Mouse (Mus musculus) liver, embryonic 16.5 days (tissue): ENCODE measurements around the gene Prkcd. TPM values are rescaled to one million over a fixed set of nuclear protein-coding genes. Genes with fewer than 3 reads are reported as not detected.

Experiments
- ATAC-seq: fragments of 200-750 bp; cut with Nextera tagmentation; 2 replicates; pipeline ENCODE4 v1.8.0; 2017; ENCODE audit warnings: low read depth, mild to moderate bottlenecking, moderate number of reproducible peaks, moderate library complexity
- H3K27ac ChIP-seq: fragments of 300-500 bp; sonication (generic); 2 replicates; pipeline ENCODE4 v1.5.1; 2014; ENCODE audit warnings: mild to moderate bottlenecking, low read length
- H3K27me3 ChIP-seq: fragments of 300-500 bp; sonication (generic); 2 replicates; pipeline ENCODE4 v1.6.1; 2014; ENCODE audit warnings: low read depth, low read length, mixed read lengths; ENCODE audit not compliant: control insufficient read depth, insufficient read depth
- H3K36me3 ChIP-seq: fragments of 300-500 bp; sonication (generic); 2 replicates; pipeline ENCODE4 v1.6.1; 2014; ENCODE audit warnings: mild to moderate bottlenecking; ENCODE audit not compliant: control insufficient read depth, insufficient read depth
- H3K4me1 ChIP-seq: fragments of 300-500 bp; sonication (generic); 2 replicates; pipeline ENCODE4 v1.6.1; 2014; ENCODE audit warnings: low read depth, low read length, mixed read lengths; ENCODE audit not compliant: control insufficient read depth
- H3K4me2 ChIP-seq: fragments of 300-500 bp; sonication (generic); 2 replicates; pipeline ENCODE4 v1.6.1; 2014; ENCODE audit warnings: low read depth, low read length, mixed read lengths
- H3K4me3 ChIP-seq: fragments of 300-500 bp; sonication (generic); 2 replicates; pipeline ENCODE4 v1.5.1; 2014; ENCODE audit warnings: low read depth, mild to moderate bottlenecking, low read length
- H3K9ac ChIP-seq: fragments of 300-500 bp; sonication (generic); 2 replicates; pipeline ENCODE4 v1.6.1; 2014; ENCODE audit warnings: low read depth, low read length
- H3K9me3 ChIP-seq: fragments of 300-500 bp; sonication (generic); replicated peaks from 2 replicates; pipeline ENCODE4 v1.6.1; 2016; ENCODE audit warnings: low read length; ENCODE audit not compliant: control insufficient read depth
- WGBS: fragments of 180-500 bp; shearing (Covaris S2); extraction: QIAGEN DNeasy Blood & Tissue Kit; methylation state at CpG from one replicate; pipeline ENCODE4 v1.1.7; 2014; ENCODE audit not compliant: insufficient replicate concordance; 5-methylcytosine and 5-hydroxymethylcytosine counted together
- microRNA-seq: library from miRNA; unstranded; fragments of <30 nt; microRNA quantifications from one replicate; pipeline ENCODE4, GENCODE M21; 2016
- polyA plus RNA-seq: library from polyadenylated mRNA; unstranded; fragments of >200 nt; fragmentation: Nextera tagmentation; extraction: Ambion mirVana; gene quantifications from 2 replicates; pipeline ENCODE4 v1.2.1, GENCODE M21; 2015

Prkcd gene
- polyA plus RNA-seq, 1 experiment from 2014 or later, result 16.3 TPM

GRCm38 (mm10) chr14:30551509-30551908 lies 74.5 kb downstream of the Prkcd start:
- WGBS, result 54% methylated on average over 5 of the region's 5 CpGs
- Histone ChIP-seq H3K9me3 (no peaks in the 10 kb centered on the region), H3K4me1 (peaks cover 39% of the 10 kb centered on the region), H3K36me3 (peaks cover 10% of the 10 kb centered on the region), H3K4me3 (peak overlapping the region; percentile 78), H3K4me2 (peak overlapping the region; percentile 90), H3K27me3 (no peaks in the 10 kb centered on the region), H3K27ac (peak overlapping the region; percentile 39), H3K9ac (peak overlapping the region; percentile 40)
- no peak for ATAC-seq

- 19% methylated on average over 8 of the region's 8 CpGs for WGBS
- H3K4me1 ChIP-seq, result peaks cover 39% of the 10 kb centered on the region
- H3K36me3 ChIP-seq, result peaks cover 3% of the 10 kb centered on the region
- peak overlapping the region; percentile 90 for H3K4me2 ChIP-seq
- no peaks in the 10 kb centered on the region for H3K27me3 ChIP-seq
- H3K27ac ChIP-seq, result peak overlapping the region; percentile 95
- no peak for ATAC-seq
- H3K4me3 ChIP-seq, result peak overlapping the region; percentile 78
- H3K9me3 ChIP-seq, result no peaks in the 10 kb centered on the region
- peak overlapping the region; percentile 81 for H3K9ac ChIP-seq
Observed at GRCm38 (mm10) chr14:30550232-30551070, 75.6 kb downstream of the Prkcd start.

- H3K4me2 ChIP-seq, result peak overlapping the region; percentile 90
- H3K9ac ChIP-seq, result peak overlapping the region; percentile 81
- H3K4me1 ChIP-seq, result peaks cover 39% of the 10 kb centered on the region
- no peaks in the 10 kb centered on the region for H3K9me3 ChIP-seq
- peak overlapping the region; percentile 95 for H3K27ac ChIP-seq
- H3K4me3 ChIP-seq, result peak overlapping the region; percentile 78
- ATAC-seq, result no peak
- H3K27me3 ChIP-seq, result 0 out of 2 replicates have a peak, but pooled peaks cover 2% of the 10 kb centered on the region
- no peaks in the 10 kb centered on the region for H3K36me3 ChIP-seq
- WGBS, result under 1% methylated on average over 10 of the region's 10 CpGs
Observed at GRCm38 (mm10) chr14:30549777-30550149, 76.2 kb downstream of the Prkcd start.

- Histone ChIP-seq H3K36me3 (no peaks in the 10 kb centered on the region), H3K27ac (peak overlapping the region; percentile 95), H3K4me1 (peaks cover 37% of the 10 kb centered on the region), H3K4me3 (peak overlapping the region; percentile 78), H3K4me2 (peak overlapping the region; percentile 90), H3K9ac (peak overlapping the region; percentile 81), H3K27me3 (0 out of 2 replicates have a peak, but pooled peaks cover 2% of the 10 kb centered on the region), H3K9me3 (no peaks in the 10 kb centered on the region)
- under 1% methylated on average over 61 of the region's 69 CpGs for WGBS
- peak; percentile 95 for ATAC-seq
Observed at GRCm38 (mm10) chr14:30548965-30549776, 76.8 kb downstream of the Prkcd start.

- H3K27me3 ChIP-seq, result 0 out of 2 replicates have a peak, but pooled peaks cover 2% of the 10 kb centered on the region
- 20% methylated on average over 8 of the region's 8 CpGs for WGBS
- peak within 1 kb of the TSS; percentile 78 for H3K4me3 ChIP-seq
- peaks cover 32% of the 10 kb centered on the region for H3K4me1 ChIP-seq
- H3K9ac ChIP-seq, result peak within 1 kb of the TSS; percentile 81
- peak within 1 kb of the TSS; percentile 95 for H3K27ac ChIP-seq
- H3K4me2 ChIP-seq, result peak within 1 kb of the TSS; percentile 90
- ATAC-seq, result peak; percentile 9; the same call in 1 of the 2 replicates
- no peaks in the 10 kb centered on the region for H3K9me3 ChIP-seq
- H3K36me3 ChIP-seq, result no peaks in the 10 kb centered on the region
Observed at GRCm38 (mm10) chr14:30548131-30548720, 77.8 kb downstream of the Prkcd start, which contains the start of gene Tkt. Tkt (plus strand) TSS chr14:30548359.

Small RNA genes lying within 50 kb of the gene (microRNA-seq; reads per million reads assigned to microRNA genes)
- 8.1 reads per million, percentile 23 among the genes with 10 or more reads in this experiment for gene Mir3076

Other genes with a start within 250 kb of the Prkcd start
- gene Dcp1a, start 146.7 kb downstream of the Prkcd start, polyA plus RNA-seq, result 7.3 and 7.4 TPM in 2 replicates
- gene Cacna1d, start 134.8 kb downstream of the Prkcd start, polyA plus RNA-seq, result 0.12 and 0.35 TPM in 2 replicates
- gene Tkt, start 77.9 kb downstream of the Prkcd start, polyA plus RNA-seq, result 175 and 178 TPM in 2 replicates
- 3.9 and 4.1 TPM in 2 replicates for gene Rft1, start 28.1 kb upstream of the Prkcd start, polyA plus RNA-seq
- gene Sfmbt1, start 88.6 kb upstream of the Prkcd start, polyA plus RNA-seq, result 11.0 and 12.0 TPM in 2 replicates
- gene Tmem110, start 199.4 kb upstream of the Prkcd start, polyA plus RNA-seq, result 7.7 and 8.1 TPM in 2 replicates